Mouse (Mus musculus): Measurements from ENCODE around the gene Gm2115.

Gm2115 gene

GRCm38 (mm10) chr7:84587101-84587783 is 58.5 kb downstream of the Gm2115 start:
- no peak for DNase-seq

DNA sequence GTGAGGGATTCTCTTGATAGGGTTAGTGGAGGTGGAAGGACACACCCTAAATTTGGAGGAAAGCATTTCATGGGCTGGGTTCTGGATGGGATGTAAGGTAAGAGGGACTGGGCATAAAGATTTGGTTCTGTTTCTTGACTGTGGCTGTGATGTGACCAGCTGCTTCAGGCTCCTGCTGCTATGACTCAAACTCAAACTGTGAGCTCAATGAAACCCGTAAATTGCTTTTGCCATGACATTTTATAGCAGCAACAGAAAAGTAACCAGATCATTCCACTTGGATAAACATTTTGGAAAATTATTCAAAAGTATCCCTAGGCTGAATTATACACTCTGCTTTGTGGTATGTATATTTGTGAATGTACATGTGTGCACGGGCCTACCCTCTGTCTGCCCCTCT is 61.9 kb downstream of the Gm2115 start:
- no peak for DNase-seq

DNA sequence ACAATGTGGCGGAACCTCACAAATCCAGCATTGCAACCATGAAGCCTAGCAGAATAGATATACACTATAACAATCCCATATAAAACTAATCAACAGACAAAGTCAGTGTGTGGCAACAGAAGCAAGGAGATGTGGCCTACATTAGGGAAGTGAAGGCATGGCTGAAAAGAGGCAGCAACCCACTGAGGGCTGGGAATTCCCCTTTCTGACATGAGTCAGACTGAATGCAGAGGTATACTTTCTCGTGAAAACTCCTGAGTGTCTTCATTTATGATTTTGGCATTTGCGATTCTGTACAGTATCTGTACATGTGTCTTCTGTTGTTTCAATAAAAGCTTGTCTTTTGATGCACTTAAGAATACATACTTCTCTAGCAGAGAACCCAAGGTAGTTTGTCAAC is 62.6 kb downstream of the Gm2115 start:
- no peak for DNase-seq

DNA sequence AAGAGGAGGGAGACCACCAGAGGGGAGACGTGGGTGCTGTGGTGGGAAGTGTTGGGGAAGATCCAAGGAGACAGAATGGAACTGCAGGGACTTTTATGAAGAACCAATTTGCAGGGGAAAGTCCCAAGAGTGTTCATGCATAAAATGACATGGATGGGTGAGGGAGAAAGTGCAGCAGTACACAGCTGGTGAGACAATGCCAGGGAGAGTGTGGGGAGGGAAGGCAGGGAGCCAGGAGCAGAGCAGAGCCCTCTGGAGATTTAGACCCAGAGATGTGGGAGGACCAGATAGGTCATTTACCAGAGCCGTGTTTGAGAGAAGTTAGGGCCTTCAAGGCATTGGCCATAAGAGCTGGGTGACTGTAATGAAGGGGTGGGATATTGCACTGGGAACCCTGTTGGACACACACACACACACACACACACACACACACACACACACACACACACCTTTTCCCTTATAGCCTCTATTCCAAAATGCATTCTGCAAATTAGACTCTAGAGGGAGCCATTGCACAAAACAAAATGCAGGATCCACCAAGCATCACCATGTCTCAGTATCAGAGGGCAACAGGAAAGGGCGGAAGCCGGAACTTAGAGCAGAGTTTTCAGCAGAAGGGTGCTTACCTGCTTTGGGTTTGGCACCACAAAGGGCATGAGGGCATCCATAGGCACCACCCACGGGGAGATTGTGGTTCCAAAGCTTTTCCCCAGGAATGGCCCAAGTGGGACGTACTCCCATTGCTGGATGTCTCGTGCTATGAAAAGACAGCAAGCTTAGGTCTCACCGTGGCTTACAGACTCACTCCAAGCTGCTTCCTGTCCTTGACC is 65.5 kb downstream of the Gm2115 start:
- DNase-seq, result peak; percentile 53

GRCm38 (mm10) chr7:84594917-84595303 is 66.2 kb downstream of the Gm2115 start:
- no peak for DNase-seq

DNA sequence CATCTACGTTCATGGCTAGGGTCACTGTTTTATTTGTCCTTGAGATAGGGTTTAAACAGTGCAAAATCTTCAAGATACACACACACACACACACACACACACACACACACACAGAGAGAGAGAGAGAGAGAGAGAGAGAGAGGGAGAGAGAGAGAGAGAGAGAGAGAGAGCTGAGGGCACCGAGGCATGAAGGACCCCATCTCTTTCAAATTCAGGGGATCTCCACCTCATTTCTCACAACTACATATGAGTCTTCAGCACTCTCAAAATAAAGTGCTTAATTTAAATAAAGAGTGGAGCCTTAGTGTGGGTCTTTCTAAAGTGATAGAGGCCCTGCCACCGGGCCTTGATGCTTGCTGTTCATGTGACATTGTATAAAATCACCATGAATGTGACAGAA is 67.2 kb downstream of the Gm2115 start:
- DNase-seq, result no peak

DNA sequence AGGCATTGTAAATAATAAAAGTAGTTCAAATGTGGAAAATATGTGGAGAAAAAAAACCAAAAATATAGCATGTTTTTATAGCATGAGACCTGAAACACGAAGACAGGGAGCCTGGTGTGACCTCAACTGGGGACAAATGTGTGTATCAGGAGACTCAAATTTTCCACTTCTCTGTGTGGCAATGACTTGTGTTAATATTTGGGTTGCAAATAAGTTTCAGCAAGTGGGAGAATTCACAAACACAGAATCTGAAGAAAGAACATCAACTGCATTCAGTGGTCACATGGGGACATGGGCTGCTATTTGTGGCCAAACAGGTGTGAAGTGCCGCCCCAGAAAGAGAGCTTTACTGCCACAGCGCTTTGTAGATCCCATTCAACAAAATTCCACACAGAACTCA is 67.9 kb downstream of the Gm2115 start:
- no peak for DNase-seq

DNA sequence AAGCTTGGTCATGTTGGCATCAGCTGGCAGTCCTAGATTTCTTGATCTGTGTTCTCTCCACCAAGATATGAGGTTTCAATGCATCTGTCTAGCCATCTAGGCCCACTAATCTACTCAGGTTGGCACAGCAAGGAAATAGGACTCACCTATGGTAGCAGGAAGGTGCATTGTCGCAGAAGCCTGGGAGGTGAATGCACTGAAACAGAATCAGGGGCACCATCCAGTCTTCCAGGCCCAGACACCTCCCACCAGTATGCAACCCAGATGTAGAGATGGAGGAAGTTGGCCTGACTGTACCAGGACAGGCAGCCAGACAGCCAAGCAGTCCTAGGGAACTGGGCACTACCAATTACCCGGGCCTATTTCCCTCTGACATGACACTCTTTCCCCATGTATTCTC is 71.9 kb downstream of the Gm2115 start:
- DNase-seq, result no peak

GRCm38 (mm10) chr7:84601331-84601730 is 72.6 kb downstream of the Gm2115 start:
- DNase-seq, result no peak

DNA sequence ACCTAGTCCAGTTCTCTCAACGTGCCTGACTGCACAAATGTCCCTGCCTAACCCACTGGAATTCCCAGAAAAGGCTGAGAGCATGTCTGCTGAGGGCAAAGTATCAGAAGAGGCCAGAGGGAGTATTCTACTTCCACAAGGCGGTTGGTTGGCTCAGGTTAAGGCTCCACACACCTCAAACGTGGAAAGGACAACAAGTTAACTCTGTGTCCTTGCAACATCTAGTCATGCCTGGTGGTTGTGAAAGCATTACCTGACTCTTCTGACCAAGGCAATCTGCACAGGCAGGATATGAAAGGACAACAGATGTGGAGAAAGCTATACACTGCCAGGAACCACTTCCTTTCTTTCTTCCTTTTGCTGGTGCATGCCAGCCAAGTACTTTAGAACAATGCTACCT is 75.7 kb downstream of the Gm2115 start:
- DNase-seq, result peak; percentile 81

DNA sequence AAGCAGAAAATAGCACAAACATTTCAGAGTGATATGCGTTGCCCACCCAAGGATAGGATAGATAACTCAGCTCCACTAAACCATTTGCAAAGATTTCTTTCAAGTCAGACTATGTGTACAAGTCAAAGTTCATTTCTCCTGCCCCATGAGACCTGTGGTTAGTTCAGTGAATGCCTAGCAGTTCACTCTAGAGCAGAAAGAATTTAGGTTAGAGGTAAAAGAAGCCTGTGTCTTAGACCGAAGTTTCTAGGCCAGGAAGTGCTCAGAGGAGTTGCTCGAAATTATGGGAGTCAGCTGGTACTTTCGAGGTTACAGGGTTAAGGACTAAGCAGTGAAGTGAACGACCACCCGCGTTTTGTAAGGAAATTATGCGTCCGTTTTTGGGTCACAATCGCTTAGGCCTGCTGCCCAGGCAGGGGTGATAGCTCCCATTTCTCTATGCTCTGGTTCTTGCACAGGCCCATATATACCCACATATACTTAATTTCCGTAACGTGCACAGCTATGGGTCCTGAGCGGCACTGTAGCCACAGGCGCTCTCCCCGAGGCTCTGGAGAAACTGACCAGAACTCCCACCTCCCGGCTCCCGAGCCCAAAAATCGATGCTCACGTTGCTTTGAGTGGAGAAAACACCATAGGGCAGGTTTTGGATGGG is 76.4 kb downstream of the Gm2115 start:
- peak; percentile 24 for DNase-seq

DNA sequence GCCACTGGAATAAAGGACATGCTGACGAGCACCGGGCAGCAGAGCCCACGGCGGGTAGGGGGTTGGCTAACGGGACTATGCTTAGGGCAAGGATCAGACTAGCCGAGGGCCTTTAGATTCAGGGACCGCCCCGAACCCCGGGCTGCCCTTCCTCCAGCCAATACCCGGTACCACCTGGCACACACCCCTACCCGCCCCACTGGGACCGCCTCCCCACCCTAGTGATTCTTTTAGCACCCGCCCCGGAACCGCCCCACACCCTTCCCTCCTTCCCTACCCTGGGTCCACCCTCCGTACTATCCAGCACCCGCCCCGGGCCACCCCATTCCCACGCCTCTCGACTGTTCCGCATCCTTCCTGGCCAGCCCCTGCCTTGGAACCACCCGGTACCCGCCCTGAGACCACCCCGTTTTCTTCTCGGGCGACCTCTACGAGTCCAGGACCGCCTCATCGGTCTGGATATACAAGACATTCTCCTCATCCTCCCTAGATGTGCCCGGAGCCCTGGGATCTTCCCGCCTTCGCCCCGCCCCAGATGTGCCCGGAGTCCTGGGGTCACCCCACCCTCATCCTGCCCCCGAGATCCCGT is 77.0 kb downstream of the Gm2115 start:
- DNase-seq, result peak; percentile 94

GRCm38 (mm10) chr7:84606293-84606749 is 77.6 kb downstream of the Gm2115 start, which contains the start of gene Fah:
Gene Fah (minus strand): TSS chr7:84606722.
- DNase-seq, result peak; percentile 80

- DNase-seq, result no peak
Observed at GRCm38 (mm10) chr7:84611609-84612008, 82.9 kb downstream of the Gm2115 start.

- DNase-seq, result no peak
Observed at GRCm38 (mm10) chr7:84612445-84612844, 83.7 kb downstream of the Gm2115 start.

GRCm38 (mm10) chr7:84618951-84619350 is 90.2 kb downstream of the Gm2115 start:
- no peak for DNase-seq

DNA sequence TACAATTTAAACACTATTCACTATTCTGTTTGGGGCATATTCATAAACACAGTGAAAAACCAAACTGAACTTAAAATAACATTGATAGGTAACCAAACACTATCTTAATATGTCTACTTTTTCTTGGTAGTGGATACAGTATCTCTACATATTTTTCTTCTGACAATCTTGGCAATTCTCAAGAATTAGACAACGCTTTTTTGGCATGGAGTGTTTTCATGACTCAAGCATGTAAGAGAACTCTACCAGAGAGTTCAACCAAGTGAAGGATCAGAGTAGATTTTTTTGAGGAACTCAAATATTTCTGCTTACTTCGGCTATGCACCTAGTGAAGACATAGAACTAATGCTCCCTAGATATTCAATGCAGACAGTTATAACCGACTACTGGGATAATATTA is 92.2 kb downstream of the Gm2115 start:
- DNase-seq, result no peak

DNA sequence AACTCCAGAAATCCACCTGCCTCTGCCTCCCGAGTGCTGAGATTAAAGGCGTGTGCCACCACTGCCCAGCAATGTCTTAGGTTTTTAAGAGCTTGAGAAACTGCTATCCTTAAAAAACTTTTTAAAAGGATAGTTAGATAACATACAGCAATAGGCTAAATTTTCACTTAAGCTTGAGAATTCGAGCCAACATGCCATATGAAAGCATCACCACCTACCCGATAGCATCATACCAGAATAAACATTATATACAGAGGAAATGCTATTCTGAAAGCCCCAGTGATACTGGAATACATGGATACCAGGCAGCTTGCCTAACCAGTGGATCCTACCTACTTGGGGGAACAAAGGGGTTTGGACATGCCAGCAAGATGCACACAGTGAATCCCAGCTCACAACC is 95.0 kb downstream of the Gm2115 start:
- no peak for DNase-seq

DNA sequence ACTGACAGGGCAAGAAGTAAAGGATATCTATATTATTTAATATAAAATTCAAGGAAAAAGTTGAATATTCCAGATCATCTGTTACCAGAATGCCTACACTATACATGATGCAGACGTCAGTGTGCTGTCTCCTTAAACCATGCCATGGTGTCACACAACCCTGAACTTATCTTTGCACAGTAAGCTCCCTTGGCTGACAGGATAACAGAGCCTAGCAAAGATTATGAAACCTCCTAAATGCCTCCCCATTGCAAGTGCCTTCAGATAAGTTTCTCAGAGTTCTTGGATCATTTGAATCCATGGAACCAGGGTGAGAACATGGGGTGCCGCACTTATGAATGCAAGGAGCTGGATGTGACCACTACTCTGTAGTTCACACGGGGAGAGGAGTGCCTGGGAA is 103.1 kb downstream of the Gm2115 start:
- DNase-seq, result no peak

All from kidney, postnatal 14 days (tissue).